Mouse (Mus musculus) urinary bladder, postnatal 25 days (tissue): Measurements from ENCODE around the gene H13.
A peak's percentile ranks its signal among the peaks of the same experiment; 100 is the strongest.
"Not testable (repeated sequence)": the region's sequence is repeated elsewhere in the genome, so short reads cannot be mapped to it uniquely, and the experiment has no call there.

Source experiments
- DNase-seq: peaks from one replicate; pipeline ENCODE4 v3.0.0; 2022; ENCODE audit warnings: low spot score

The H13 gene

GRCm38 (mm10) chr2:152661163-152661562, 8.1 kb upstream of the H13 start:
- DNase-seq: no peak

DNA sequence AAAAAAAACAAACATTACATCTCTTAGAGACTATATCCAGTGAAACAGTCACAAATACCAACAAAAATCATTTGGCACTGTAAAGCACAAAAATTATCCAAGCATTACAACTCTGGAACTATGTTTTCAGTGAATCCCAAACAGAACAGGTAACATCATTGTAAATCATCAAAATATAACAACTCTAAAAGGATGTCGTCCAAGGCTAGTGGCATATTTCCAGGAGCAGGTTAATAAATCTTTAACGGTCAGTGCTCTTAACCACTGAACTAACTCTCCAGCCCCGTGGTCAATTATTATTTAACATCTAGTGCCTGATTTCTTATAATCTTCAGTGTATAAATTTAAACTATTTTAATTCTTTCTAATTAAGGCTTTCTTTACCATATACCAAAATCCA, 3.1 kb upstream of the H13 start:
- DNase-seq: not testable (repeated sequence)

- no peak for DNase-seq
These were observed 601 bp downstream of the H13 start for GRCm38 (mm10) chr2:152669639-152670484.

- no peak for DNase-seq
These were observed 1.9 kb downstream of the H13 start for GRCm38 (mm10) chr2:152670983-152671641.

DNA sequence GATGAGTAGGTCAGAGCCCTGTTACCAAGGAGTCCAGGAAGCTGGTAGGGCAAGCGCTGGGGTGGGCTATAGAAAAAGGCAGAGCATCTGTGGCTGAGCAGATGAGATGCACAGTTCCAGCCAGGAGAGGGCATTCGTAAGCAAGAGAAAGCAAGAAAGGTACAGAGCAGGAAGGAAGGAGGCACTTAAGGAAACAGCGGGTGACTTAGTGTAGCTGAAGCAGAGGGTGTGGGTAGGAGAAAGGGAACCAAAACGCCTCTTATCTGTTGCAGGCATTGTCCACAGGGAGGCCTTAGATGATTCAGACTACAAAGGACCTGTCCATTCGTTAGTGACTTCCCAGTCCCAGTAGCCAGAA, 2.4 kb downstream of the H13 start:
- DNase-seq: no peak

DNA sequence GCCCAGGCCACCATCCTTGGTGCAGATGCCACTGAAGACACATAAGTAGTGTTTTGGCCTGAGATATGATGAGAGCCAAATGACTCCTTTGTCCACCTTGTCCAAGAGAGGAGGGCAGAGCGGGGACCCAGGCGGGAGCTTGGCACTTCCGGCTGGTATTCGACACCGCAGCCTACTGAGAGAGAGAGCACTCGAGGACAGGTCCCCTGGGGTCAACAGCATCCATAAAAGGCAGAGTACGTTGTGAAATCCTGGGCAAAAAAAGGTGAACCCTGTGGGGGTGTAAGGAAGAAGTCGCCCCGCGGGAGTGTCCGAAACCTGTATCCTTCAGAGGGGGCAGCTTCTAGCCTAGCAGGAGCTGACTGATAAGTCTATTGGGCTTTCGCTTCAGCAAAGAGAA, 2.9 kb downstream of the H13 start:
- no peak for DNase-seq

DNA sequence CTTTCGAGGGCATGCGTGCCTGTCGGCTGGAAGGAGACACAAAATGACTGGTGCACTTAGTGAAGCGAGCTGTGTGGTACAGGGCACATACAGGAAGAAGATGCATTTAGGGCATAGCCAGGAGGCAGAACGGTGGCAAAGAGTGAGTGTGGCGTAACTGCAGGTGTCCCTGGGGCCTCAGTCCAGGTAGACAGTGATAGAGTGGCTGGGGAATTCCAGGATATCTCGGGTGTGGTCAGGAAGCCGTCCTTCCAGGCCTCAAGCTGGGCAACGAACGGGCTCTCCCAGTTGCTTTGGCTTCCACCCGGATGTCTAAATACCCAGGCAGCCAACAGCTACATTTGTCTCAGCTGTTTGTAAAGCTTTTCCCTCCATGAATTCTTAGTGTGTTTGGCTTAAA, 4.9 kb downstream of the H13 start:
- no peak for DNase-seq

DNA sequence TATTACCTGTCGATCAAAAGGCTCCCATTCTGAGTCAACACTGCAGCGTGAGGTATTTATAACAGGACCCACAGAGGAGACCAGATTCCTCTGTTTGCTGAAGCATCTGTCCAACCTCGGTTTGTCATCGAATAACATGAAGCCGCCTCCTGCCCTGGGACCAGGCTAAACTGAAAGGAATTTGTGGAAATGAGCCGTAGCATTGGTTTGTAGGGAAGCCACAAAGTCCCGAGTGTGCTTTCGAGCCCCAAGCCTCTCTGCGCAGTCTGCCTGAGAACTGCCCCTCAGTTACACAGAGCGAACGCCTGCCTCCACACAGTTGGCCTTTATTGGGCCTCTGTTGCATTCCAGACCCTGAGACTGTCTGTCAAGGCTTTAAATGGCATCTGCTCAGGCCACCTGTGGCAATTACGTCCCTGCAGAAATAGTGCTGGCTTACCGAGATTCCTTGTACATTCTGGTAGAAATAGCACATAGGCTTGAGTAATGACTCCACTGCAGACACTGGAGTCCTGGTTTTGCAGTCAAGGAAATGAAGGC, 6.1 kb downstream of the H13 start:
- DNase-seq: no peak

- DNase-seq: no peak
These were observed 9.0 kb downstream of the H13 start for GRCm38 (mm10) chr2:152678302-152678701.

DNA sequence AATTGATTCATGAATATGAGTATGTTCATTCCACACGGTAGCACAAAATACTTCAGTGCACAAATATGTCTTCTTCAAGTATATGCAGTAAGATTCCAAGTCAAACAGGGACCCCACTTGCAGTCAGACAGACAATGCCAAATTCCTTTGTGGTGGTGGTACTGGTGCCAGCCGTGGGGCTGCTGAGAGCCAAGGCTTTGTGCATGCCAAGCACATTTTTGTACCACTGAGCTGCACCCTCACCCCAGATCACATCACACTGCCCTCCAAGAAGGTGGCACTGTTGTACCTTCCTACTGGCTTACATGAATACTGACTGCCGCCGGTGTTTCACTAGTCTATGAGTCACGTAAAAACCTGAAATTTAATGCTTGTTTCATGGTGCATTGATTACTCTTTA, 9.7 kb downstream of the H13 start:
- DNase-seq: no peak

DNA sequence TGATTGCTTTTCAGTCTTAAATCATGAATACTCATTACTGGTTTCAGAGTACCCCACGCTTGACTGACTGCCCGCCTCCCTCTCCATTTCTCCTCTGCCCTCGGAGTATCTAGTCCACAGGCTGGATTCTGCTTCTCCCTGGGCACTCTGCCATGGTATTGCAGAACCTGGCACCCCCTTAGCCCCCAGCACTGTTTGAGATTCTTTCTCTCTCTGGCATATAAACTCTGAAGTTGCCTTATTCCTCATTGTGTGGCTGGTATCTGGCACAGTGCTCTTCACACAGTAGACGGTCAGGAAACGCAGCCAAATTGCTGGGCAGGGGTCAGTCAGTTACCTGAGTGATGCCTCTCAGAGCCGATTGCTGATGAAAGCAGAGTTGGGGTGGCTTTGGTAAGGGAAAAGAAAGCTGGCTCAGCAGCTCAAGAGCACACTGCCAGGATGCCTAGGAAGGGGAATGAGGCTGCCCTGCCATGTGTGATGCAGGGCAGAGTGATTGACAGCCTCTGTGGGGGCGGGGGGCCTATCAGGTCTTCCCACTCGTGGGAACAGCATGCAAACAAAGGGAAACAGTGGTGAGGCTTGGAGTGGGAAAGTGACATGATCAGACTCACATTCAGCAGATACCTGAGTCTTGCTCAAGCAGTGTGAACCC, 10.6 kb downstream of the H13 start:
- no peak for DNase-seq

GRCm38 (mm10) chr2:152683086-152683485, 13.8 kb downstream of the H13 start:
- DNase-seq: no peak

DNA sequence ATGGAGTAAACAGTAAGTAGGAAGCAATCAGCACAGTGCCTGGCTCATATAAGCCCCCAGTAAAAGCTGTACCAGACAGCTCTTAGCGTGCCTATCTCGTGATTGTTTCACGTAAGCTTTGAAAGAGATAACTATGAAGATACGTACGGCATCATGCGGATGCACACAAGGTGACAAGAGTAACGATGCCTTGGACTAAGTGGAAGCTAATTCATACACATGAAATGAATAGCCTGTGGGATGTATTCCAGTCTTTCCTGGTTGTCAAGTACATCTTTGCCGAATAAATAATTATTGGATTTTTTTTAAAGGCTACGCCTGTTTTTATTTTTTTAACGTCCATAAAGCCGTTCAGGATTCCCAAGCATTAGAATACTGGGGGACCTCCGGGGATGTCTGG, 17.1 kb downstream of the H13 start:
- no peak for DNase-seq

GRCm38 (mm10) chr2:152686806-152687267, 17.6 kb downstream of the H13 start, which contains the start of gene Mcts2:
TSS of gene Mcts2 (plus strand) at chr2:152687035.
- DNase-seq: peak; percentile 87

- DNase-seq: no peak
These were observed 22.4 kb downstream of the H13 start for GRCm38 (mm10) chr2:152691564-152692217.

- peak; percentile 65 for DNase-seq
These were observed 24.0 kb downstream of the H13 start for GRCm38 (mm10) chr2:152693233-152693632.

GRCm38 (mm10) chr2:152693735-152694134, 24.5 kb downstream of the H13 start:
- DNase-seq: no peak

DNA sequence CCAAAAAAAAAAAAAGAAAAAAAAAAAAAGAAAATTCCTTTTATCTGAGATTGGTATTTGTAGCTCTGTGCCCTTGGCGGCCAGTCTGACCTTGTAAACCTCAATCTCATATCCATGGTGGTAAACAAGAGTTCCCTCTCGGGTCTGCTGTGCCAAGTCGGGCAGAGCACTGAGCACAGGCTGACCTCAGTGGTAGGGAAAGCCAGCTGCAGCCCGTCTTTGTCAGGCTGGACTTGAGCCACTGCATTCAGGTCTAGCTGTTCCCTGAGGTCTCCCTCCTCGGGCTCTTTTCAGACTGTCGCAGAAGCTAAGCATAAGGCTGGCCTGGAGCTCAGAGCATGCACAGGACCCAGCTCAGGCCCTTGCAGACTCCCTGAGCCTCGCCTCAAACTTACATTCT, 25.4 kb downstream of the H13 start:
- no peak for DNase-seq

- no peak for DNase-seq
These were observed 26.8 kb downstream of the H13 start for GRCm38 (mm10) chr2:152696016-152696415.

- DNase-seq: peak; percentile 92
These were observed 27.4 kb downstream of the H13 start for GRCm38 (mm10) chr2:152696476-152697164.

DNA sequence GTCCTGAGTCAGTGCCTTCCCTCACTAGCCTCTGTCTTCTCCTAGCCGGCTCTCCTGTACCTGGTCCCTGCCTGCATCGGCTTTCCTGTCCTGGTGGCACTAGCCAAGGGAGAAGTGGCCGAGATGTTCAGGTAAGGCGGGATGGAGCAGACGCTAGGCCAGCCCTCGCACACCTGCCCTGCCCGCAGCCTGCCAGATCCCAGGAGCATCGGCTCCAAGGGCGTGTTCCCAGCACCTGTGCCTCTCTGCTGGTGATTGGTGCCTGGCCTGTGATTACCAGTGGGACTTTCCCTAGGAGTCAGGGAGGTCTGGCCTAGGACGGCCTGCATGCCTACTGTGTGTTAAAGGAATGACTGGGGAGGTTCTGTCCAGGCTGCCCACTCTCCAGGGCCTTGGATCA, 30.9 kb downstream of the H13 start:
- no peak for DNase-seq

DNA sequence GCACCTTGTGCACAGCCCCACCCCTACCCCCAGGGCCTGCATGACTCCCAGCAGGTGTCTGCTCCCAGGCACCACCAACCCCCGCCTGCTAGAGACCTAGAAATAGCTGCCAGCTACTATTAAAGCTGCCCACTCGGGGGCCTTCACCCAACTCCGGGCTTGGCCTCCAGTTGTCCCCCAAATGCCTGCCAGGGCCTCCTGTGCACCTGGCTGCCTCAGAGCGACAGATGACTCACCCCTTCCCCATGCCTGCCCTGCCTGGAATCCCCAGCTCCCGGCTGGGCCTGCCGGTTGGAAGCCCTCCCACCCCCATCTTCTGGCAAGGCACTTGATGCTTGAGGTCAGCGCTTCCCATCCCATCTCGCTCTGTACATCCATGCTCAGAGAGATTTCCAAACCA, 31.5 kb downstream of the H13 start:
- DNase-seq: no peak
